Mouse (Mus musculus) embryonic facial prominence, embryonic 10.5 days (tissue): ENCODE results near the gene Nfasc. TPM values are rescaled to one million over a fixed set of nuclear protein-coding genes. Genes with fewer than 3 reads are reported as not detected.
A peak's percentile ranks its signal among the peaks of the same experiment; 100 is the strongest.

Source experiments
- DNase-seq: peaks from one replicate; pipeline ENCODE4 v3.0.0-alpha.2; 2017; ENCODE audit warnings: low spot score
- H3K27ac ChIP-seq: fragments of 300-500 bp; sonication (generic); replicated peaks from 2 replicates; pipeline ENCODE4 v1.5.1; 2016; ENCODE audit warnings: mild to moderate bottlenecking
- H3K27me3 ChIP-seq: fragments of 300-500 bp; sonication (generic); replicated peaks from 2 replicates; pipeline ENCODE4 v1.6.1; 2016; ENCODE audit warnings: low read depth, mild to moderate bottlenecking; ENCODE audit not compliant: poor library complexity, severe bottlenecking
- H3K36me3 ChIP-seq: fragments of 300-500 bp; sonication (generic); replicated peaks from 2 replicates; pipeline ENCODE4 v1.6.1; 2016; ENCODE audit warnings: mild to moderate bottlenecking, moderate library complexity
- H3K4me1 ChIP-seq: fragments of 300-500 bp; sonication (generic); 2 replicates; pipeline ENCODE4 v1.6.1; 2016
- H3K4me3 ChIP-seq: fragments of 300-500 bp; sonication (generic); 2 replicates; pipeline ENCODE4 v1.5.1; 2016; ENCODE audit warnings: mild to moderate bottlenecking, moderate library complexity
- H3K9me3 ChIP-seq: fragments of 300-500 bp; sonication (generic); 2 replicates; pipeline ENCODE4 v1.6.1; 2016; ENCODE audit warnings: mild to moderate bottlenecking
- WGBS: fragments of 180-500 bp; shearing (Covaris S2); methylation state at CpG from one replicate; pipeline ENCODE4 v1.1.7; 2016; 5-methylcytosine and 5-hydroxymethylcytosine counted together
- polyA plus RNA-seq: library from polyadenylated mRNA; unstranded; fragments of >200 nt; fragmentation: Nextera tagmentation; extraction: Ambion mirVana; gene quantifications from 2 replicates; pipeline ENCODE4 v1.2.1, GENCODE M21; 2016

The Nfasc gene
- polyA plus RNA-seq, 1 experiment from 2014 or later = 5.2 TPM

GRCm38 (mm10) chr1:132659604-132660003 lies 82.0 kb downstream of the Nfasc start:
- 27% methylated on average over 3 of the region's 3 CpGs for WGBS
- DNase-seq = no peak
- Histone ChIP-seq H3K27ac (peak overlapping the region; percentile 51), H3K27me3 (no peaks in the 10 kb centered on the region), H3K4me3 (no peak overlapping the region), H3K36me3 (no peaks in the 10 kb centered on the region), H3K9me3 (no peaks in the 10 kb centered on the region), H3K4me1 (peaks cover 29% of the 10 kb centered on the region)

- no peak overlapping the region for H3K27ac ChIP-seq
- WGBS = 71% methylated on average over 6 of the region's 6 CpGs
Measured at GRCm38 (mm10) chr1:132655611-132656010, 86.0 kb downstream of the Nfasc start.

GRCm38 (mm10) chr1:132654769-132655168 lies 86.8 kb downstream of the Nfasc start:
- Histone ChIP-seq H3K27me3 (no peaks in the 10 kb centered on the region), H3K4me1 (peaks cover 27% of the 10 kb centered on the region), H3K4me3 (no peak overlapping the region), H3K9me3 (no peaks in the 10 kb centered on the region), H3K27ac (no peak overlapping the region), H3K36me3 (no peaks in the 10 kb centered on the region)
- 78% methylated on average over 9 of the region's 9 CpGs for WGBS
- DNase-seq = no peak

More at GRCm38 (mm10) chr1:132655611-132656010, 86.0 kb downstream of the Nfasc start:
- H3K4me3 ChIP-seq = no peak overlapping the region
- peaks cover 35% of the 10 kb centered on the region for H3K4me1 ChIP-seq
- H3K36me3 ChIP-seq = no peaks in the 10 kb centered on the region
- no peaks in the 10 kb centered on the region for H3K27me3 ChIP-seq
- DNase-seq = no peak
- no peaks in the 10 kb centered on the region for H3K9me3 ChIP-seq

GRCm38 (mm10) chr1:132653841-132654457 lies 87.6 kb downstream of the Nfasc start:
- WGBS = 82% methylated on average over 12 of the region's 12 CpGs
- Histone ChIP-seq H3K27ac (no peak overlapping the region), H3K27me3 (no peaks in the 10 kb centered on the region), H3K9me3 (no peaks in the 10 kb centered on the region), H3K4me1 (peaks cover 20% of the 10 kb centered on the region), H3K4me3 (no peak overlapping the region), H3K36me3 (no peaks in the 10 kb centered on the region)
- no peak for DNase-seq

- Histone ChIP-seq H3K9me3 (no peaks in the 10 kb centered on the region), H3K27me3 (no peaks in the 10 kb centered on the region), H3K36me3 (no peaks in the 10 kb centered on the region), H3K4me1 (peaks cover 20% of the 10 kb centered on the region), H3K27ac (no peak overlapping the region), H3K4me3 (no peak overlapping the region)
- DNase-seq = no peak
- 79% methylated on average over 9 of the region's 9 CpGs for WGBS
Measured at GRCm38 (mm10) chr1:132653161-132653560, 88.4 kb downstream of the Nfasc start.

- Histone ChIP-seq H3K9me3 (no peaks in the 10 kb centered on the region), H3K4me1 (peaks cover 28% of the 10 kb centered on the region), H3K27me3 (no peaks in the 10 kb centered on the region), H3K36me3 (no peaks in the 10 kb centered on the region), H3K27ac (no peak overlapping the region), H3K4me3 (no peak overlapping the region)
- DNase-seq = no peak
- 80% methylated on average over 9 of the region's 9 CpGs for WGBS
Measured at GRCm38 (mm10) chr1:132650680-132651079, 90.9 kb downstream of the Nfasc start.

GRCm38 (mm10) chr1:132647958-132648357 lies 93.6 kb downstream of the Nfasc start:
- Histone ChIP-seq H3K27me3 (no peaks in the 10 kb centered on the region), H3K9me3 (no peaks in the 10 kb centered on the region), H3K27ac (no peak overlapping the region), H3K4me3 (no peak overlapping the region), H3K36me3 (no peaks in the 10 kb centered on the region), H3K4me1 (peaks cover 17% of the 10 kb centered on the region)
- 74% methylated on average over 6 of the region's 6 CpGs for WGBS
- no peak for DNase-seq

GRCm38 (mm10) chr1:132641049-132641795 lies 100.4 kb downstream of the Nfasc start:
- no peak for DNase-seq
- H3K4me3 ChIP-seq = no peak overlapping the region
- H3K27me3 ChIP-seq = no peaks in the 10 kb centered on the region
- H3K9me3 ChIP-seq = no peaks in the 10 kb centered on the region
- no peaks in the 10 kb centered on the region for H3K36me3 ChIP-seq
- H3K27ac ChIP-seq = no peak overlapping the region
- peaks cover 25% of the 10 kb centered on the region for H3K4me1 ChIP-seq
- 82% methylated on average over 13 of the region's 13 CpGs for WGBS

GRCm38 (mm10) chr1:132640256-132640655 lies 101.3 kb downstream of the Nfasc start:
- WGBS = 78% methylated on average over 6 of the region's 6 CpGs
- DNase-seq = no peak
- Histone ChIP-seq H3K9me3 (no peaks in the 10 kb centered on the region), H3K27ac (no peak overlapping the region), H3K4me3 (no peak overlapping the region), H3K27me3 (no peaks in the 10 kb centered on the region), H3K36me3 (no peaks in the 10 kb centered on the region), H3K4me1 (peaks cover 24% of the 10 kb centered on the region)

- WGBS = 89% methylated on average over 7 of the region's 7 CpGs
- Histone ChIP-seq H3K36me3 (no peaks in the 10 kb centered on the region), H3K9me3 (no peaks in the 10 kb centered on the region), H3K27ac (no peak overlapping the region), H3K4me3 (no peak overlapping the region), H3K27me3 (peaks cover 19% of the 10 kb centered on the region; the same call in 1 of the 2 replicates), H3K4me1 (peaks cover 29% of the 10 kb centered on the region)
- DNase-seq = no peak
Measured at GRCm38 (mm10) chr1:132637346-132637745, 104.3 kb downstream of the Nfasc start.

- Histone ChIP-seq H3K27me3 (peaks cover 49% of the 10 kb centered on the region), H3K36me3 (no peaks in the 10 kb centered on the region), H3K4me1 (peaks cover 35% of the 10 kb centered on the region), H3K4me3 (no peak overlapping the region), H3K9me3 (no peaks in the 10 kb centered on the region), H3K27ac (no peak overlapping the region)
- DNase-seq = no peak
- 82% methylated on average over 5 of the region's 5 CpGs for WGBS
Measured at GRCm38 (mm10) chr1:132629611-132630370, 111.8 kb downstream of the Nfasc start.

- H3K4me3 ChIP-seq = no peak overlapping the region
- no peak for DNase-seq
- no peaks in the 10 kb centered on the region for H3K9me3 ChIP-seq
- peaks cover 46% of the 10 kb centered on the region for H3K4me1 ChIP-seq
- H3K27me3 ChIP-seq = peaks cover 41% of the 10 kb centered on the region; the same call in 1 of the 2 replicates
- no peaks in the 10 kb centered on the region for H3K36me3 ChIP-seq
- H3K27ac ChIP-seq = no peak overlapping the region
- 84% methylated on average over 3 of the region's 3 CpGs for whole genome bisulfite sequencing
Measured at GRCm38 (mm10) chr1:132628599-132628998, 113.0 kb downstream of the Nfasc start.
